Mouse (Mus musculus) kidney, adult 8-10 months (tissue): ENCODE data around the gene Pitpnc1.

Experiments used
- DNase-seq, 2 experiments: peaks; one replicate each; pipeline ENCODE4 v3.0.0; 2022

Gene Pitpnc1

GRCm38 (mm10) chr11:107437723-107438122 is 32.8 kb downstream of the Pitpnc1 start:
- DNase-seq, result no peak

GRCm38 (mm10) chr11:107435776-107436449 is 34.6 kb downstream of the Pitpnc1 start:
- no peak for DNase-seq

GRCm38 (mm10) chr11:107431197-107431965 is 39.1 kb downstream of the Pitpnc1 start:
- peak; percentile 54 to 58 for DNase-seq

GRCm38 (mm10) chr11:107428011-107428410 is 42.5 kb downstream of the Pitpnc1 start:
- peak; percentile 47 to 65 for DNase-seq

GRCm38 (mm10) chr11:107424176-107424575 is 46.3 kb downstream of the Pitpnc1 start:
- DNase-seq, result no peak

GRCm38 (mm10) chr11:107422356-107422754 is 48.1 kb downstream of the Pitpnc1 start:
- no peak for DNase-seq

GRCm38 (mm10) chr11:107421751-107422355 is 48.6 kb downstream of the Pitpnc1 start:
- DNase-seq, result no peak

GRCm38 (mm10) chr11:107419925-107420324 is 50.6 kb downstream of the Pitpnc1 start:
- no peak for DNase-seq

GRCm38 (mm10) chr11:107417041-107417583 is 53.4 kb downstream of the Pitpnc1 start:
- DNase-seq, result peak; percentile 49 to 58

GRCm38 (mm10) chr11:107416561-107416926 is 54.0 kb downstream of the Pitpnc1 start:
- no peak for DNase-seq

- no peak for DNase-seq
These were observed 54.5 kb downstream of the Pitpnc1 start for GRCm38 (mm10) chr11:107415901-107416560.

GRCm38 (mm10) chr11:107414996-107415747 is 55.3 kb downstream of the Pitpnc1 start:
- DNase-seq, result no peak

- peak in 1 of 2 experiments; percentile 29 for DNase-seq
These were observed 57.2 kb downstream of the Pitpnc1 start for GRCm38 (mm10) chr11:107413251-107413655.

- no peak for DNase-seq
These were observed 58.4 kb downstream of the Pitpnc1 start for GRCm38 (mm10) chr11:107412128-107412527.

- no peak for DNase-seq
These were observed 58.9 kb downstream of the Pitpnc1 start for GRCm38 (mm10) chr11:107411576-107411975.

- DNase-seq, result no peak
These were observed 59.7 kb downstream of the Pitpnc1 start for GRCm38 (mm10) chr11:107410804-107411203.

- DNase-seq, result no peak
These were observed 60.3 kb downstream of the Pitpnc1 start for GRCm38 (mm10) chr11:107410090-107410732.

- DNase-seq, result no peak
These were observed 61.6 kb downstream of the Pitpnc1 start for GRCm38 (mm10) chr11:107408886-107409285.

GRCm38 (mm10) chr11:107407698-107408097 is 62.8 kb downstream of the Pitpnc1 start:
- no peak for DNase-seq

- peak in 1 of 2 experiments; percentile 41 for DNase-seq
These were observed 64.7 kb downstream of the Pitpnc1 start for GRCm38 (mm10) chr11:107405606-107406333.

- peak; percentile 64 to 79 for DNase-seq
These were observed 67.2 kb downstream of the Pitpnc1 start for GRCm38 (mm10) chr11:107403309-107403708.
